Mouse (Mus musculus): ENCODE results near the gene Dyrk3. TPM values are rescaled to one million over a fixed set of nuclear protein-coding genes. Genes with fewer than 3 reads are reported as not detected.

Gene Dyrk3
- 20.9 and 21.8 TPM in 2 replicates for polyA plus RNA-seq (2016; fragmentation: Nextera tagmentation; extraction: Ambion mirVana)

DNA sequence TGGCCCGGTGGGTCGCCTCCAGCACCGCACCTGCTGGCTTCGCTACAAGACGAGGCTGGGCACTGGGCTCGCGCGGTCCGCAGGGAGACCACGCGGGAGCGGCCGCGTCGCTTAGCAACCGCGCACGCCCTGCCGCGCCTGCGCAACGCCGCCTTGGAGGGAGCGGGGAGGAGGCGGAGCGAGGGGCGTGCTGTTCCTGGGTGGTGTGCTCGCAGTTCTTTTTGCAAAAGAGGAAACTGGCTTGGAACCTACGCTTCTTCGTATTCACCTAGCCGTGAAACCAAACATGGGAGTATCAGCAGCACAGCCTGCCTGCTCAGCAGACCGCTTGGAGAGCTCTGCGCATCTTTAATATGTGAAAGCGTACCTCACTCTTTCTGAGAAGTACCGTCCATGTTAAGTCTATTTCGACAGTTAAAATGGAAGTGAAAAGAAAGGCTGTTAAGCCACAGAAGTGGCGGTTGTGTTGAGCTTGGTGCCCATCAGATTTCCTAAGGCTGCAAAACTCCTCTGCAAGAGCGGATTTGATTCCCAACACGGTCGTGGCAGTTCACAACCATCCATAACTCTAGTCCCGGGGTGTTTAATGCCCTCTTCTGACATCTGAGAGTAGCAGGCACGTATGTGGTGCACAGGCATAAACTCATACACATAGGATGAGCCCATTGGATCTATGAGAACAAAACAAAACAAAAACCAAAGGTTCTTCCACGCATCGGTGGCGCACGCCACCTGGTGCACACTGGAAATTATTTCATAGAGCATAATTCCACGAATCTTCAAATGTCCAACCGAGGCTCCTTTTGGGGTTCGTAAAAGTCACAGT lies at the start of gene Dyrk3:
Gene Dyrk3 (minus strand): TSS at position 150 of the 826 bp plus-strand sequence.
- H3K4me3 ChIP-seq (replicated peaks) = peak within 1 kb of the TSS; percentile 81
- 5% methylated on average over 49 of the region's 49 CpGs for WGBS
- H3K9ac ChIP-seq = peak within 1 kb of the TSS; percentile 87
- no peaks in the 10 kb centered on the region for H3K36me3 ChIP-seq (replicated peaks)
- no peaks in the 10 kb centered on the region for H3K9me3 ChIP-seq
- peaks cover 43% of the 10 kb centered on the region for H3K4me1 ChIP-seq
- H3K4me2 ChIP-seq = peak within 1 kb of the TSS; percentile 66
- ATAC-seq (ENCODE audit: low FRiP score) = peak; percentile 96
- peak within 1 kb of the TSS; percentile 91 for H3K27ac ChIP-seq
- peaks cover 7% of the 10 kb centered on the region; the same call in 1 of the 2 replicates for H3K27me3 ChIP-seq

DNA sequence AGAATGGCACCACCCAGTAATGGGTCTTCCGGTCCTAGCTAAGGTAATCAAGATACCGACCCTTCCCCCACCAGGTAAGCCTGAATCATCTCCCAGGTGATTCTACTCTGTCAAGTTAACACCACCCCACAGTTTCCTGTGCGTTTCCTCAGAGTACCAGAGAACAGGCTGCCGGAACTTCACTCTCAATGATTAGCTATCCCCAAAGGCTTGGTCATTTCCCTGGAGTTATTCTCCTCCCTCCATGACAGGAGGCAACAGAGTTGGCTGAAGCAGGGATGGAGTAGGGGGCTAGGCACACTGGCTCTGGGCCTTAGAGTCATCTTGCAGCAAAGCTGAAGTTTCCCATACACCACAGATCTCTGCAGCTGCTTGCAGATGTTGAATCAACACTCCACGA lies 49.7 kb upstream of the Dyrk3 start:
- no peak for ATAC-seq (ENCODE audit: low FRiP score)
- Histone ChIP-seq H3K4me3 (replicated peaks) (no peak overlapping the region), H3K9ac (no peak overlapping the region), H3K4me1 (no peaks in the 10 kb centered on the region), H3K27me3 (no peaks in the 10 kb centered on the region), H3K4me2 (no peak overlapping the region), H3K36me3 (replicated peaks) (no peaks in the 10 kb centered on the region), H3K27ac (no peak overlapping the region), H3K9me3 (no peaks in the 10 kb centered on the region)
- 92% methylated on average over 5 of the region's 5 CpGs for WGBS

DNA sequence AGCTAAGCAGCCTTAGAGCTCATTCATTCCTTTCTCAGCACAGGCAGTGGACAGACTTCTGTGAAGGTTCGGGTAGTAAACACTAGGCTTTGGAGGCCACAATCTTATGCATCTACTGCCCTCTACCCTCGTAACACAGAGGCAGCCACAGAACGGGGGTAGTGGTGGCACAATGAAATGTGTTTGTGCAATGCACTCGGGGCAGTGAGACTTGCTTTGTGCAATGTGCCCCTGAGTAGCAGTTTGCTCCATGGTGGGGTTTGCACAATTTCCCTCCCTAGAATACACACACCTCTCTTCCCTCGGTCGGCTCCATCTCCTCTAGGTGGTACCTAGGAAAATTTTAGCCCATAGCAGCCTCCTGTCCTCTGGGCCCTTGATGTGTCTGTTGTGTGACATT lies 48.9 kb upstream of the Dyrk3 start:
- no peak overlapping the region for H3K4me2 ChIP-seq
- 84% methylated on average over 6 of the region's 6 CpGs for WGBS
- H3K9ac ChIP-seq = no peak overlapping the region
- H3K9me3 ChIP-seq = no peaks in the 10 kb centered on the region
- no peak overlapping the region for H3K27ac ChIP-seq
- ATAC-seq (ENCODE audit: low FRiP score) = no peak
- no peaks in the 10 kb centered on the region for H3K4me1 ChIP-seq
- H3K4me3 ChIP-seq (replicated peaks) = no peak overlapping the region
- no peaks in the 10 kb centered on the region for H3K36me3 ChIP-seq (replicated peaks)
- H3K27me3 ChIP-seq = no peaks in the 10 kb centered on the region

DNA sequence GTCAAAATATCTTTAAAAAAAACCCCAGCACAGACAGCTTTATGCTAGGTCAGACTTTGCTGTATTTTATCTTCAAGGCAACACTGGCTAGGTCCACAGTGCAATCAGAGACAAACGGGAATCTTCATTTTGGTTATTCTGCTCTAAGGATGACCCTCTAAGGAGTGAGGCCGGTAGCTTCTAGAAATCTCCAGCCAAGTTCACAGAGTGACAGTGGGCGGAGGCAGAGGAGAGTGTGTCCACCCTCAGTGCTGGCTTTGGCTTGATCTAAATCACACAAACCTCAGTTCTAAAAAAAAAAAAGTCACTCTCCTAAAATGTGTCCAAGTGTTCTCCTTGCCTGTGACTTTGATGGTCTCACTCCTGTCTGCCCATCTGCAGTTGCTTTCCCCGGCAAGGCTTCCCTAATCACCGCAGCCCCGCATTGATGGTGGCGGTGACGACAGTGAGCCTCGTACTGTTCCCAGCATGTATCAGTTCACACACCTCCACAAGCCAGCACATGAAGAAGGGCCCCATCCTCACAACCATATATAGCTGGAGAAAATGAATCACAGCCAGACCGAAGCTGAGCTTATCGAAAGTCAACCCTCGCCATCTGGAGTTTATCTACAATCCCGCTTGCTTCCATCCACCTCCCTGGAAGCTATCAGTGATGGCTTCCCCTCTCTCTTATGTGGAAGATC lies 47.8 kb upstream of the Dyrk3 start:
- no peak overlapping the region for H3K4me2 ChIP-seq
- no peaks in the 10 kb centered on the region for H3K36me3 ChIP-seq (replicated peaks)
- no peak overlapping the region for H3K9ac ChIP-seq
- no peak overlapping the region for H3K4me3 ChIP-seq (replicated peaks)
- WGBS = 88% methylated on average over 13 of the region's 13 CpGs
- H3K27ac ChIP-seq = no peak overlapping the region
- H3K9me3 ChIP-seq = no peaks in the 10 kb centered on the region
- no peak for ATAC-seq (ENCODE audit: low FRiP score)
- no peaks in the 10 kb centered on the region for H3K27me3 ChIP-seq
- no peaks in the 10 kb centered on the region for H3K4me1 ChIP-seq

DNA sequence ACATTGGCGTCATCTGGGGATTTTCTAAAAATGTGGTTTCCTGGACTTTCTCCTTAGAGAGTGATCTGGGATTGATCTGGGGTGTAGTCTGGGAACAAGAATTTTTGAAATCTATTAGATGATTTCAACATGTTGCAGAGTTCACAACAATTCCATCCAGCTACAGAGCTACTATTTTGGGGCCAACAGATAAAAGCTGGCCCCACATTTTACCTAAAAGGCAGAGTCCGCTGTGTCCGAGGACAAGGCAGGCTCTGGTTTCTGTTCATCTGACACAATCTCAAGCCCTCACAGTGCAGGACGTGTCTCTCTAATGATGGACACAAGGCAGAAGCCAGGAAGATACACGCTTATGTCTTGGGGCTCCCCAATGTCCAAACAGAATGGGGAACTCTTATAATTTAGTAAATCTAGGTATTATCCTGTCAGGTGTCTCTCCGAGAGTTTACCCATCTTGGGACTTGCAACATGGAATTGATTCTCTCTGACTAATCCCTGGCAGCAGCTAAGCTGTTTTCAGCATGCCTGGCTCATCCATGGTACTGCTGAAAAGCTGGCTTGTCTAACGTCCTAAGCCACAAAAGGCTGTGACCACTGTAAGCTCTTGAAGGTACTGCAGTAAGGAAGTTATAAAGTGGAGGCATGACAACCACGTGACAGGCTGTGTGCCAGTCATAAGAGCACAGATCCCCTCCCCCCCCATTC lies 47.0 kb upstream of the Dyrk3 start:
- Histone ChIP-seq H3K36me3 (replicated peaks) (peaks cover 3% of the 10 kb centered on the region), H3K9me3 (no peaks in the 10 kb centered on the region), H3K4me1 (no peaks in the 10 kb centered on the region), H3K9ac (no peak overlapping the region), H3K27ac (no peak overlapping the region), H3K27me3 (no peaks in the 10 kb centered on the region), H3K4me2 (no peak overlapping the region), H3K4me3 (replicated peaks) (no peak overlapping the region)
- no peak for ATAC-seq (ENCODE audit: low FRiP score)
- WGBS = 83% methylated on average over 8 of the region's 8 CpGs

DNA sequence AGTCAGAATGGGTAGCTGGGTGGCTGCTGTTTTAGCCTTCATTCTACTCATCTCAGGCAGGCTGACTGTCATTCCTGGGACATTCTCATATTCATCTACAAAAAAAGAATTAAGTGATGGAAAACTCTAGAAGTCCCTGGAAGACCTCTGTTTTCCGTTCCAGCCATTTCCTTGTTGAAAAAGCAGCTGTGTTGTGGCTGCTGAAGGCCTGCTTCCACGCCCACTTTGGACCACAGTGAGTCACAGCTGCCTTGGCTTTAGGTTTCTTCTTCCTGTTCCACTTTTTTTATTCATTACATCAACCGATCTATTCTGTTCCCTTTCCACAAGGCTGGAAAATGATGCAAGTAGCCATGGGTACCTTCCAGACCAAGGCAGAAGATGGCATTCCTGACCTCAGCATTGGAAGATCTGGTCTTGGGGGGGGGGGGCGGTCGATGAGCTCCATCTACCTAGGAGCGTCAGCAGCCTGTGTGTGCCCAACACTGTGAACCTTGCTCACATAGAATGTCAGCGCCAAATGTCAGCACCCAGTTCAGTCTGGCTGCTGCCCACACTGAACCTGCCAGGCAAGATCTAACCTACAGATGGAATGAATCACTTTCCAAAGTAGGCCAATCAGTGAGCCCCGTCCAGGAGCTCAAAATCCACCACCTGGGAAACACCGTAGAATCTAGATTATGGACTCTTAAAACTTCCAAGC lies 46.3 kb upstream of the Dyrk3 start:
- Histone ChIP-seq H3K27ac (no peak overlapping the region), H3K4me3 (replicated peaks) (no peak overlapping the region), H3K9me3 (no peaks in the 10 kb centered on the region), H3K36me3 (replicated peaks) (peaks cover 10% of the 10 kb centered on the region), H3K27me3 (no peaks in the 10 kb centered on the region), H3K9ac (no peak overlapping the region), H3K4me1 (no peaks in the 10 kb centered on the region), H3K4me2 (no peak overlapping the region)
- no peak for ATAC-seq (ENCODE audit: low FRiP score)
- 91% methylated on average over 9 of the region's 9 CpGs for WGBS

DNA sequence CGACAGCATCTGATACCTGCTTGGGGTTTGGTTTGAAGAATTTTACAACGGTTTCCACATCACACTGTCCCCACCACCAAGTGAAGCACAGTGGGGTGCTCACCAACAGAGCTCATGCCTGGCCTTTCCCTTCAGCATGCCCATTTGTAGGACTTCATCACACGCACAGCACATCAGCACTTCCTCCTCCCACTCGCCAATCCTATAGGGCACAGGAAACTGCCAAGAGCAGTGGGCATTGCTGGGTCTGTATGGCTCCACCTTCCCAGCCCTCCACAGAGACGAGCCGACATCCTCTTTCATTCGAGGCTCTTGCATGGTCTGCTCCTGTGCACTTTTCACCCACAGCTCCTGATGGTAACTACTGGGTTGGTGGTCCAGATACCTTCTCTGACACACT lies 45.1 kb upstream of the Dyrk3 start:
- H3K9ac ChIP-seq = no peak overlapping the region
- H3K4me2 ChIP-seq = no peak overlapping the region
- no peak overlapping the region for H3K4me3 ChIP-seq (replicated peaks)
- no peaks in the 10 kb centered on the region for H3K27me3 ChIP-seq
- no peak for ATAC-seq (ENCODE audit: low FRiP score)
- WGBS = 89% methylated on average over 7 of the region's 7 CpGs
- H3K27ac ChIP-seq = no peak overlapping the region
- H3K9me3 ChIP-seq = no peaks in the 10 kb centered on the region
- no peaks in the 10 kb centered on the region for H3K4me1 ChIP-seq
- peaks cover 18% of the 10 kb centered on the region for H3K36me3 ChIP-seq (replicated peaks)

DNA sequence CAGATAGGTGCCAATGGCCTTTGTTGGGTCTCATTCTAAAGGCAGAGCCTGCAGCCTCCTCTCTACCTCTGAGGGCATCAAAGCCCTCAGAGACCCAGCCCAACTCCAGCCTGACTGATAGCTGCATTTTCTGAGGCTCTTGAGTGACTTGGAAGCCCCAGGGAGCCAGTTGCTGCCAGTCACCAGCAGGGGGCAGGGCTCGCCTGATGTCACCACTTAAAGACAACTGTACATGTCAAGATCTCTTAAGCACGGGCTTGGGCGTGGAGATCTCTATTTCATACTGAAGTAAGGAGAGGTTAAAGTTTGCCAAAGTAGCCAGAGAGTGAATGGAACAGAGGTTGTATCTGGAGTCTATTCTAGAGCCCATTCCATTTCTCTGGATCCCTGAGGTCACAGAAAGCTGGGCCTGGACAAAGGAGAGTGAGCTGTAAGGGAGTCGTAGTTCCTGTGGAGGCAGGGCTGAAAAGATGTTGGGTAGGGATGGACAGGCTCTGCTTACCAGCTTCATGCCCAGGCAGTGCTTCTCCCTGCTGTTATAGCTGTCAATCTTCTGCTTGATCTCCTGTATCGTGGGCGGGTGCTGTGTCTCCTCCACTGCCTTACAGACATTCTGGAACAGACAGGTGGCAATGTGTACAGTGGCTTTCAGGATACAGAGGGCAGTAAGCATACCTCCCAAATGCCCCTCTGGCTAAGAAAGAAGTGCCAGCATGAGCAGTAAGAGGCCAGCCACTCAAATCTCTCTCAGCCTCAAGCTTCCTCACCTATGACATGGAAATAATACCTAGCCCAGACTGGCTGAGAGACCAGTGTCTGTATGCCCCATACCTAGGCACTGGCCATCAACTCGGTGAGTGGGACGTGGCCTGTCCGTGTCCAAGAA lies 43.7 kb upstream of the Dyrk3 start:
- Histone ChIP-seq H3K36me3 (replicated peaks) (peaks cover 29% of the 10 kb centered on the region), H3K27me3 (no peaks in the 10 kb centered on the region), H3K27ac (no peak overlapping the region), H3K4me3 (replicated peaks) (no peak overlapping the region), H3K4me1 (no peaks in the 10 kb centered on the region), H3K4me2 (no peak overlapping the region), H3K9me3 (no peaks in the 10 kb centered on the region), H3K9ac (no peak overlapping the region)
- WGBS = 69% methylated on average over 9 of the region's 9 CpGs
- ATAC-seq (ENCODE audit: low FRiP score) = 0 out of 2 replicates have a peak, but pooled peaks have one; percentile 17

DNA sequence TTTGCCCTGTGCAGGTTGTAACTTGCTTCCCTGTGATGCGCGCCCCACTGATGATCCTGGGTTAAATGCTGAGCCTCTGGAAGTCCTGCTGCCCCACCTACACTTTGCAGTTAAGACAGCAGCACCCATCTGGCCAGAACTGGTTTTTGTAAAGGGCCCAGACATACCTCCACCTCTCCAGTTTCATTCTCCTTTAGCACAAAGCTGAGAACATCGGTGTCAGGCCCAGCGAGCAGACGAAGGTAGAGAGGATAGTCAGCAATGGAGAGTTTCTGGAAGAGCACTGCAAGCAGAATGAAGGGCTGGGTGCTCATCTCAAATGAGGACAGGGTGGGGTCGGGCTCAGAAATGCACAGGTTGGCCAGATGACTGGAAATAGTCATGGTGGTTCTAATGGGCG lies 42.2 kb upstream of the Dyrk3 start:
- no peak overlapping the region for H3K27ac ChIP-seq
- ATAC-seq (ENCODE audit: low FRiP score) = no peak
- H3K9me3 ChIP-seq = no peaks in the 10 kb centered on the region
- no peak overlapping the region for H3K9ac ChIP-seq
- WGBS = 93% methylated on average over 7 of the region's 7 CpGs
- H3K36me3 ChIP-seq (replicated peaks) = peaks cover 44% of the 10 kb centered on the region
- no peaks in the 10 kb centered on the region for H3K4me1 ChIP-seq
- no peak overlapping the region for H3K4me3 ChIP-seq (replicated peaks)
- H3K27me3 ChIP-seq = no peaks in the 10 kb centered on the region
- H3K4me2 ChIP-seq = no peak overlapping the region

DNA sequence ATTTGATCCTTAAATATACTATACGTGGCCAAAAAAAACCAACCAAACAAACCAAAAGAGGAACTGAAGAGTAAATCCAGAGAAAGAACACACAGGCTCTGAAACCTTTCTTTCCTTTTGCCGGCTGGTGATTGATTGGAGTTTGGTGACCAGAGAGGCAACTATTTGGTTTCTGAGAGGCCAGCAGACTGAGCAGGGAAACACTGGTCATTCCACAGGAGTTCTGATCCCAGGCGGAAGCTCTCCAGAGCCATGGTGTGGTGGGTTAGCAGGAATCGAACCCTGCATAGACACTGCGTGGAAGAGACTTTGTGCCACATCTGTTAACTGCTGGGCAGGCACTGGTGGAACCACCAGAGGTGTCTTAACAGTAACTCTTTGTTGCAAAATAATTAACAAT lies 39.9 kb upstream of the Dyrk3 start:
- H3K9me3 ChIP-seq = no peaks in the 10 kb centered on the region
- H3K4me3 ChIP-seq (replicated peaks) = no peak overlapping the region
- WGBS = 88% methylated on average over 5 of the region's 5 CpGs
- no peak overlapping the region for H3K4me2 ChIP-seq
- H3K36me3 ChIP-seq (replicated peaks) = peaks cover 65% of the 10 kb centered on the region
- ATAC-seq (ENCODE audit: low FRiP score) = no peak
- no peaks in the 10 kb centered on the region for H3K27me3 ChIP-seq
- no peaks in the 10 kb centered on the region for H3K4me1 ChIP-seq
- H3K27ac ChIP-seq = no peak overlapping the region
- H3K9ac ChIP-seq = no peak overlapping the region

DNA sequence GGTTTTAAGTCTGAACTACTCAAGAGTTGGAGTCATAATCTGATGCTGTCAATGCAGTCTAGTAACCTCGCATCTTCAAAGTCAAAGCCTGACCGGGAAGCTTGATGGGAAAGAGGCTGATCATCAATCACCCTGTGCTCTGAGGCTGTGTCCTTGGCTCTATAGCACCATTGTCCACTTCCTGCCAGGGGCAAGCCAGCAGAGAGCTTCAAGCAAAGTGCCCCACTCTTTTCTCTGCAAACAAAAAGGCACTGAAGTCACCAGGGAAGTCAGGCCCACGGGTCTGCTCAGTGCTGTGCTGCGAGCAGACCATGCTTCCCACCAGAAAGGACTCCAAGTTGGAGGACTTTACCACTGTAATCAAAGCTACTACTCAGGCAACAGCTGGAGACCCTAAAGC lies 39.1 kb upstream of the Dyrk3 start:
- Histone ChIP-seq H3K27ac (no peak overlapping the region), H3K36me3 (replicated peaks) (peaks cover 73% of the 10 kb centered on the region), H3K27me3 (no peaks in the 10 kb centered on the region), H3K4me1 (no peaks in the 10 kb centered on the region), H3K4me3 (replicated peaks) (no peak overlapping the region), H3K4me2 (no peak overlapping the region), H3K9ac (no peak overlapping the region), H3K9me3 (no peaks in the 10 kb centered on the region)
- 93% methylated on average over 4 of the region's 4 CpGs for WGBS
- no peak for ATAC-seq (ENCODE audit: low FRiP score)

All from forebrain, embryonic 12.5 days (tissue).